Mouse (Mus musculus) liver, adult 10 weeks (tissue): Measurements from ENCODE around the gene Cct6b. TPM values are rescaled to one million over a fixed set of nuclear protein-coding genes. Genes with fewer than 3 reads are reported as not detected.

Source experiments
- polyA plus RNA-seq: library from polyadenylated mRNA; stranded (reverse); fragments of 350-450 nt; fragmentation: Illumina TruSeq; extraction: RNeasy Lipid Tissue Mini Kit (QIAGEN cat#74804); gene quantifications from one replicate; pipeline ENCODE4 v1.2.3, GENCODE M21; 2014; ENCODE audit warnings: low read depth, low replicate concordance

Gene Cct6b
- 0.42 TPM for polyA plus RNA-seq

DNA sequence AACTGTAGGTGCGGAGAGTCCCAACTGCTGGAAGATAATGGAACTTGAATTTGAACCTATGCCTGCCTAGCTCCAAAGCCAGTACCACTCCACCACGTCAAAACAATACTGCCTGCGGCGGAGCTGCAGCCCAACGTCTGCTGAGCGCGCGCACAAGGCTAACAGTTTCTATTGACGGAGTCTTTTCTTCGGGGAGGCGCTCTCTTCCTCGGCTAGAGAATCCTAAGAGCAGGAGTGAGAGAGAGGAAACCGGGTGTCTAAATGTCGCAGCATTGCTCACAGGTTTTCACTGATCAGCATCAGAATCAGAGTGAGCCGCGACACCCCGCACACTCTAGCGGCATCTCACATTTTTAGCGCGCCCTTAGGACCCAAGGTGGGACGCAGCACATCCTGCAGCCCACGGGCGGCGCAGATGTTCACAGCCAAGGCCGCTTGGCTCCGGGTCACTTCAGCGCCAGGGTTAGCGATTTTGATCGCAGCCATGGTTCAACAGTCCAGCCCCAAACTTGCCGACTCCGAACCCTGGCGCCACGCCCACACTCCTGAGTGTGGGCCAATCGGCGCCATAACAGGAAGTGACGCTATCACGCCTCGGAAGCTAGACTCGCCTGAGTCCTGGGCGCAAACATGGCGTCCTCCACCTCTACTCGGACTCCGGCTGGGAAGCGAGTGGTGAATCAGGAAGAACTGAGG lies at the start of gene Cct6b, which contains the start of gene Zfp830:
Gene Cct6b, minus strand, starts transcription at position 580 of the 696 bp plus-strand sequence.
Gene Zfp830, plus strand, starts transcription at position 604 of the 696 bp plus-strand sequence.

DNA sequence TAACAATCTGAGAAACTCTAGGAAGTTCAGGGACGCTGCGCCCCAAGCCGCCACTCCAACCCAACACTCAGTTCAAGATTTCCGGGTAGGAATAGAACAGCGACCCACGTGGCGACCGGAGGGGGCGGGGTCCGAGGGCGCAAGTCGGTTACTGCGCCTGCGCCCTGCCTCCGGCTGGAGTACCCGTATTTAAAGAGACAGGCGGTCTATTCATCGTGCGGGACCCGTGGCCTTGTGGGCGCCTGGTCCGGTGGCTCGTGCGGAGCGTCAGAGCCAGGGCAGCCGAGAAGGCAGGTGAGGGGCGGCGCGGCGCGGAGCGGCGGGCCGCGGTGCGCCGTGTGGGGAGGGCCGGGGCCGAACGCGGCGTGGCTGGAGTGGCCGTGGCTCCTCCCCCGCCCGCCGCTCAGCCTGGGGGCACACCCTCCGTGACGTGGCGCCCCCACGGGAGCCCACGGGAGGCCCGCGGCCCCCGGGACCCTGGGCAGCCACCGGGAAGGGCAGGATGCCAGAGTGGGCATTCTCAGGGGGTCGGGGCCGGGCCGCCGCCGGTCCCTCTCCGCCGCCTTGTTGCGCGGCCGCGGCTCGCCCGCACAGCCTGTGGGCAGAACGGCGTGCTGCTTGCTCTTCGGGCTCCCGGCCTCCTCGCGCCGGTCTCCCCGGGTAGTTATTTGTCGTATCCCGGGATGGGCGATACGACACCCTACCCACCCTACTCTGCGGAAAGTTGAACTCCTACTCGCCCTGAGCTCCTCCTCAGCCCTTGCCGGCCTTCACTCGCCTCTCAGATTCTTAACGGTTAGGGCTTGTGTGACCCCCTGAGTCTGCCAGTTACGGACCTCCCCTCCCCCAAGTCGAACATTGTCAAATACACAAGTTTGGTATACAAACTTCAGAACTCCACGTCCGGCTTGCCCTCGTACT lies 17.1 kb upstream of the Cct6b start, which contains the start of gene Lig3:
Gene Lig3, plus strand, starts transcription at position 126 of the 921 bp plus-strand sequence.

Other genes starting within 250 kb of the Cct6b start
- gene Zfp830, start within 50 bp of the Cct6b start, polyA plus RNA-seq = 7.9 TPM
- gene Lig3, start 16.8 kb upstream of the Cct6b start, polyA plus RNA-seq = 9.6 TPM
- 18.9 TPM for gene Rffl, start 106.9 kb upstream of the Cct6b start, polyA plus RNA-seq
- gene Rad51d, start 126.3 kb upstream of the Cct6b start, polyA plus RNA-seq = 6.3 TPM
- gene Fndc8, start 127.8 kb upstream of the Cct6b start, polyA plus RNA-seq = not detected
- 1.4 TPM for gene Nle1, start 144.1 kb upstream of the Cct6b start, polyA plus RNA-seq
- gene Unc45b, start 146.2 kb upstream of the Cct6b start, polyA plus RNA-seq = 0.37 TPM
- gene Slfn5, start 187.0 kb upstream of the Cct6b start, polyA plus RNA-seq = 7.8 TPM
- 3.2 TPM for gene Slfn9, start 227.5 kb upstream of the Cct6b start, polyA plus RNA-seq